Mouse (Mus musculus): ENCODE data around the gene Ociad2.

- TF ChIP-seq CTCF (IDR thresholded peaks at IDR 0.05; ENCODE audit: low read depth): no peak
- no peak for TF ChIP-seq EP300 (optimal IDR thresholded peaks at IDR 0.05)
These were observed 36.3 kb downstream of the Ociad2 start for GRCm38 (mm10) chr5:73304507-73304906.

Measured in stomach, postnatal 0 days (tissue).